Mouse (Mus musculus) midbrain, embryonic 10.5 days (tissue): Measurements from ENCODE around the gene Cox14. TPM values are rescaled to one million over a fixed set of nuclear protein-coding genes. Genes with fewer than 3 reads are reported as not detected.
"Not testable (repeated sequence)": the region's sequence is repeated elsewhere in the genome, so short reads cannot be mapped to it uniquely, and the experiment has no call there.

Source experiments
- DNase-seq: peaks from one replicate; pipeline ENCODE4 v3.0.0-alpha.2; 2017; ENCODE audit warnings: low spot score
- H3K27ac ChIP-seq: fragments of 300-500 bp; sonication (generic); replicated peaks from 2 replicates; pipeline ENCODE4 v1.5.1; 2016; ENCODE audit warnings: mild to moderate bottlenecking
- H3K27me3 ChIP-seq: fragments of 300-500 bp; sonication (generic); 2 replicates; pipeline ENCODE4 v1.6.1; 2016; ENCODE audit warnings: low read depth, mild to moderate bottlenecking; ENCODE audit not compliant: poor library complexity, severe bottlenecking
- H3K36me3 ChIP-seq: fragments of 300-500 bp; sonication (generic); 2 replicates; pipeline ENCODE4 v1.6.1; 2016; ENCODE audit warnings: mild to moderate bottlenecking, moderate library complexity
- H3K4me1 ChIP-seq: fragments of 300-500 bp; sonication (generic); 2 replicates; pipeline ENCODE4 v1.6.1; 2016
- H3K4me3 ChIP-seq: fragments of 300-500 bp; sonication (generic); 2 replicates; pipeline ENCODE4 v1.5.1; 2016; ENCODE audit warnings: mild to moderate bottlenecking, moderate library complexity
- H3K9me3 ChIP-seq: fragments of 300-500 bp; sonication (generic); replicated peaks from 2 replicates; pipeline ENCODE4 v1.6.1; 2016; ENCODE audit warnings: mild to moderate bottlenecking
- WGBS: fragments of 180-500 bp; shearing (Covaris S2); methylation state at CpG from one replicate; pipeline ENCODE4 v1.1.7; 2016; 5-methylcytosine and 5-hydroxymethylcytosine counted together
- polyA plus RNA-seq: library from polyadenylated mRNA; unstranded; fragments of >200 nt; fragmentation: Nextera tagmentation; extraction: Ambion mirVana; gene quantifications from 2 replicates; pipeline ENCODE4 v1.2.1, GENCODE M21; 2016

Gene Cox14
- polyA plus RNA-seq, 1 experiment from 2014 or later, result 157 TPM

- H3K36me3 ChIP-seq, result peaks cover 22% of the 10 kb centered on the region
- no peaks in the 10 kb centered on the region for H3K9me3 ChIP-seq
- no peak overlapping the region for H3K4me3 ChIP-seq
- no peak for DNase-seq
- peaks cover 31% of the 10 kb centered on the region for H3K27me3 ChIP-seq
- 90% methylated on average over 18 of the region's 18 CpGs for WGBS
- peak overlapping the region; percentile 100; the same call in 1 of the 2 replicates for H3K27ac ChIP-seq
- peaks cover 49% of the 10 kb centered on the region for H3K4me1 ChIP-seq
Measured at GRCm38 (mm10) chr15:99700219-99701106, 25.0 kb upstream of the Cox14 start.

- Histone ChIP-seq H3K36me3 (peaks cover 33% of the 10 kb centered on the region), H3K4me3 (peak overlapping the region; percentile 93), H3K4me1 (peaks cover 52% of the 10 kb centered on the region), H3K27me3 (peaks cover 23% of the 10 kb centered on the region), H3K27ac (peak overlapping the region; percentile 100)
- not testable (repeated sequence) for DNase-seq, H3K9me3 ChIP-seq
- 52% methylated on average over 16 of the region's 16 CpGs for WGBS
Measured at GRCm38 (mm10) chr15:99701640-99701998, 23.8 kb upstream of the Cox14 start.

- peak; percentile 99 for DNase-seq
- under 1% methylated on average over 71 of the region's 71 CpGs for WGBS
- peak within 1 kb of the TSS; percentile 100 for H3K27ac ChIP-seq
- H3K9me3 ChIP-seq, result no peaks in the 10 kb centered on the region
- peaks cover 17% of the 10 kb centered on the region for H3K27me3 ChIP-seq
- H3K4me1 ChIP-seq, result peaks cover 52% of the 10 kb centered on the region
- H3K36me3 ChIP-seq, result peaks cover 39% of the 10 kb centered on the region
- H3K4me3 ChIP-seq, result peak within 1 kb of the TSS; percentile 93
Measured at GRCm38 (mm10) chr15:99701999-99702900, 23.2 kb upstream of the Cox14 start, which contains the start of gene Smarcd1. Gene Smarcd1, plus strand, starts transcription at chr15:99702129.

- Histone ChIP-seq H3K4me1 (peaks cover 52% of the 10 kb centered on the region), H3K9me3 (no peaks in the 10 kb centered on the region)
Measured at GRCm38 (mm10) chr15:99703104-99703503, 22.3 kb upstream of the Cox14 start.

GRCm38 (mm10) chr15:99703676-99704040 lies 21.8 kb upstream of the Cox14 start:
- DNase-seq, result no peak
- H3K27ac ChIP-seq, result peak overlapping the region; percentile 100
- H3K9me3 ChIP-seq, result no peaks in the 10 kb centered on the region
- H3K4me3 ChIP-seq, result peak overlapping the region; percentile 93
- H3K4me1 ChIP-seq, result peaks cover 49% of the 10 kb centered on the region
- H3K27me3 ChIP-seq, result peaks cover 3% of the 10 kb centered on the region
- peaks cover 53% of the 10 kb centered on the region for H3K36me3 ChIP-seq
- 70% methylated on average over 5 of the region's 5 CpGs for WGBS

More at GRCm38 (mm10) chr15:99703104-99703503, 22.3 kb upstream of the Cox14 start:
- no peak for DNase-seq
- Histone ChIP-seq H3K27ac (peak overlapping the region; percentile 100), H3K27me3 (peaks cover 8% of the 10 kb centered on the region), H3K4me3 (peak overlapping the region; percentile 93), H3K36me3 (peaks cover 48% of the 10 kb centered on the region)
- 64% methylated on average over 9 of the region's 9 CpGs for WGBS

GRCm38 (mm10) chr15:99704041-99704681 lies 21.3 kb upstream of the Cox14 start:
- peak overlapping the region; percentile 93 for H3K4me3 ChIP-seq
- peaks cover 47% of the 10 kb centered on the region for H3K4me1 ChIP-seq
- WGBS, result 31% methylated on average over 23 of the region's 23 CpGs
- H3K9me3 ChIP-seq, result no peaks in the 10 kb centered on the region
- H3K36me3 ChIP-seq, result peaks cover 58% of the 10 kb centered on the region
- H3K27me3 ChIP-seq, result no peaks in the 10 kb centered on the region; the same call in 1 of the 2 replicates
- peak overlapping the region; percentile 100 for H3K27ac ChIP-seq
- peak; percentile 26 for DNase-seq

GRCm38 (mm10) chr15:99704881-99705280 lies 20.5 kb upstream of the Cox14 start:
- Histone ChIP-seq H3K4me3 (peak overlapping the region; percentile 93), H3K36me3 (peaks cover 65% of the 10 kb centered on the region)

GRCm38 (mm10) chr15:99705440-99706048 lies 19.9 kb upstream of the Cox14 start, which contains the start of gene Gm17349:
Gene Gm17349, minus strand, starts transcription at chr15:99705490.
- DNase-seq, result peak; percentile 56
- H3K4me3 ChIP-seq, result peak within 1 kb of the TSS; percentile 93
- no peaks in the 10 kb centered on the region for H3K27me3 ChIP-seq
- peak within 1 kb of the TSS; percentile 100 for H3K27ac ChIP-seq
- H3K36me3 ChIP-seq, result peaks cover 72% of the 10 kb centered on the region
- H3K9me3 ChIP-seq, result no peaks in the 10 kb centered on the region
- H3K4me1 ChIP-seq, result peaks cover 41% of the 10 kb centered on the region
- WGBS, result 62% methylated on average over 11 of the region's 11 CpGs

More at GRCm38 (mm10) chr15:99704881-99705280, 20.5 kb upstream of the Cox14 start:
- Histone ChIP-seq H3K27me3 (no peaks in the 10 kb centered on the region; the same call in 1 of the 2 replicates), H3K4me1 (peaks cover 47% of the 10 kb centered on the region), H3K27ac (peak overlapping the region; percentile 100), H3K9me3 (no peaks in the 10 kb centered on the region)
- 34% methylated on average over 7 of the region's 7 CpGs for WGBS
- peak; percentile 50 for DNase-seq

- WGBS, result 96% methylated on average over 13 of the region's 13 CpGs
- no peak for DNase-seq
- Histone ChIP-seq H3K27ac (no peak overlapping the region), H3K9me3 (no peaks in the 10 kb centered on the region), H3K4me1 (peaks cover 28% of the 10 kb centered on the region), H3K4me3 (no peak overlapping the region), H3K36me3 (peaks cover 96% of the 10 kb centered on the region), H3K27me3 (no peaks in the 10 kb centered on the region)
Measured at GRCm38 (mm10) chr15:99708176-99708575, 17.2 kb upstream of the Cox14 start.

GRCm38 (mm10) chr15:99710221-99711190 lies 14.9 kb upstream of the Cox14 start:
- 94% methylated on average over 10 of the region's 10 CpGs for WGBS
- Histone ChIP-seq H3K27ac (no peak overlapping the region), H3K4me3 (no peak overlapping the region), H3K4me1 (peaks cover 16% of the 10 kb centered on the region), H3K9me3 (no peaks in the 10 kb centered on the region), H3K27me3 (no peaks in the 10 kb centered on the region), H3K36me3 (peaks cover 98% of the 10 kb centered on the region)
- no peak for DNase-seq

- H3K27me3 ChIP-seq, result no peaks in the 10 kb centered on the region
- H3K36me3 ChIP-seq, result peaks cover 99% of the 10 kb centered on the region
- no peak overlapping the region for H3K4me3 ChIP-seq
- peaks cover 23% of the 10 kb centered on the region for H3K4me1 ChIP-seq
- no peaks in the 10 kb centered on the region for H3K9me3 ChIP-seq
- WGBS, result 80% methylated on average over 3 of the region's 3 CpGs
- H3K27ac ChIP-seq, result no peak overlapping the region
- no peak for DNase-seq
Measured at GRCm38 (mm10) chr15:99711491-99711890, 13.9 kb upstream of the Cox14 start.
